Mouse (Mus musculus) neutrophil, adult 59 days (primary cell): ENCODE data around the gene Tdpoz1. TPM values are rescaled to one million over a fixed set of nuclear protein-coding genes. Genes with fewer than 3 reads are reported as not detected.

Source experiments
- total RNA-seq, 2 experiments: library from RNA; stranded (reverse); gene quantifications; 1 replicate in 1 of 2; 2 replicates in 1 of 2; pipeline ENCODE4 v1.2.4; 2023

Tdpoz1 gene
- total RNA-seq, result not detected

GRCm38 (mm10) chr3:93676210-93676609 is at the start of gene Tdpoz1:
Tdpoz1 (minus strand) TSS chr3:93676310.

DNA sequence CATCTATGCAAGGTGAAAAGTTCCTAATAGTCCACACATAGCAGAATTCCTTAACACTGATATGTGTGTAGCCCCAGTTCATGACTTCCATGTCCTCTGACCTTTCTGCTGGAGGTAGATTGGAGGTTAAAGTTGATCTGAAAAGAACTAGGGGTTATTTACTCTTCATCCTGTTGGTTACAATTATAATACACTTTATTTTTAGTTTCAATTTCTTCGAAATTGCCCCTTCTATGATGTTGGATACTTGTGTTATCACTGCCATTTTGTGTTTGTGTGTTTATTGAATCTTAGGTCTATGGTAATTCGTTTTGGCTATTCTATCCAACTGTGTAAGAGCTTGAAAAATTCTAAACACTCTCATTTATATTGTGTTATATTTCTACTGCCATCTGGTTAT is 16.9 kb upstream of the Tdpoz1 start, which contains the start of gene Gm37596:
Gm37596 (minus strand) TSS at position 101 of the 400 bp plus-strand sequence.

GRCm38 (mm10) chr3:93652586-93652985 is 23.5 kb downstream of the Tdpoz1 start, which contains the start of gene Tdpoz2:
Tdpoz2 (minus strand) TSS chr3:93652686.

Other genes with a start within 250 kb of the Tdpoz1 start
- gene Tchh, start 234.0 kb downstream of the Tdpoz1 start, total RNA-seq, result 1 to 10 TPM; 1.2 to 1.5 TPM
- not detected for gene Tchhl1, start 207.6 kb downstream of the Tdpoz1 start, total RNA-seq
- 1,000 to 10,000 TPM; 3,647 to 3,826 TPM for gene S100a11, start 155.8 kb downstream of the Tdpoz1 start, total RNA-seq
- gene S100a10, start 121.2 kb downstream of the Tdpoz1 start, total RNA-seq, result 100 to 1,000 TPM; 209 to 340 TPM
- gene Tdpoz2, start 23.6 kb downstream of the Tdpoz1 start, total RNA-seq, result not detected
- not detected for gene Gm37596, start 16.8 kb upstream of the Tdpoz1 start, total RNA-seq
- gene Gm5773, start 96.7 kb upstream of the Tdpoz1 start, total RNA-seq, result not detected
- not detected for gene Tdpoz4, start 120.1 kb upstream of the Tdpoz1 start, total RNA-seq
- not detected for gene Tdpoz3, start 149.7 kb upstream of the Tdpoz1 start, total RNA-seq